Mouse (Mus musculus): ENCODE measurements around the gene Actr6.

Actr6 gene

DNA sequence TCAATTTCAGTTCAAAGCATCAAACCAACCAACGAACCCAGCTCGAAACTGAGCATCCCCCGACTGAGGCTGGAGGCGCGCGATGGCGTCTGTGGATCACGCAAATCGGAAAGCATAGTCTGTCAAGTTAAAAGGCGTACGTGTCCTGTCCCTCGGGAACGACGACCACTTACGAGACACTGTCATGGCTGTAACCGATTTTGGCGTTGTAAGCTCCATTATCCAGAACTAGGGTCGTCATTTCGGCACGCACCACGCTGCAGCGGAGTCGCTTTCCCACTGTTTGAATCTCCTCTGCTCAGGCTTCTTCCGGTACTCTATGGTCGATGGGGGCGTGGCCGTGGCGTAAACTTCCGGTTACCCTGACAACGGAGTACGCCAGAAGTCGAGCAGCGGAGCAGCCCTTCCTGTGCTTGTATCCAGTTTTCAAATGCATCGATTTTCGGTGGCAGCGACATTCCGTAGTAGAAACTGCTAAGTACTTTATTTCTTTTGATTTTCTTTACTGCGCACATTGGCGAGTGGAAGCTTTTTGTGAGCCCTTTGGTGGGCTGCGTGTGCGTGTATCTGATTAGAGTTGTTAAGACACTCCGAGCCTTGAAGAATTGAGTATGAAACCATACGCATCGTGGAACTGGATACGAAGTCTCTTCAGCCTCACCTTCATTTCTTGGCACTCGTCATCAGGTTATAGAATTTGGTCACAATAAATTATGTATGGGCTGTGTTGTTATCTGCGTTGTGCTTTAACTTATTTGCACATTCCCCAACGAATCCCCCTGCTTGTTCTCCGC, at the start of gene Actr6:
TSS of gene Actr6 (minus strand) at position 295 of the 794 bp plus-strand sequence.
- peak; percentile 55 for DNase-seq (ENCODE audit: extremely low read depth, low read depth, low spot score)

- DNase-seq (ENCODE audit: extremely low read depth, low read depth, low spot score), result no peak
Measured at GRCm38 (mm10) chr10:89776029-89776428, 43.9 kb upstream of the Actr6 start.

GRCm38 (mm10) chr10:89771894-89772293, 39.8 kb upstream of the Actr6 start:
- no peak for DNase-seq (ENCODE audit: extremely low read depth, low read depth, low spot score)

GRCm38 (mm10) chr10:89769096-89769495, 37.0 kb upstream of the Actr6 start:
- no peak for DNase-seq (ENCODE audit: extremely low read depth, low read depth, low spot score)

DNA sequence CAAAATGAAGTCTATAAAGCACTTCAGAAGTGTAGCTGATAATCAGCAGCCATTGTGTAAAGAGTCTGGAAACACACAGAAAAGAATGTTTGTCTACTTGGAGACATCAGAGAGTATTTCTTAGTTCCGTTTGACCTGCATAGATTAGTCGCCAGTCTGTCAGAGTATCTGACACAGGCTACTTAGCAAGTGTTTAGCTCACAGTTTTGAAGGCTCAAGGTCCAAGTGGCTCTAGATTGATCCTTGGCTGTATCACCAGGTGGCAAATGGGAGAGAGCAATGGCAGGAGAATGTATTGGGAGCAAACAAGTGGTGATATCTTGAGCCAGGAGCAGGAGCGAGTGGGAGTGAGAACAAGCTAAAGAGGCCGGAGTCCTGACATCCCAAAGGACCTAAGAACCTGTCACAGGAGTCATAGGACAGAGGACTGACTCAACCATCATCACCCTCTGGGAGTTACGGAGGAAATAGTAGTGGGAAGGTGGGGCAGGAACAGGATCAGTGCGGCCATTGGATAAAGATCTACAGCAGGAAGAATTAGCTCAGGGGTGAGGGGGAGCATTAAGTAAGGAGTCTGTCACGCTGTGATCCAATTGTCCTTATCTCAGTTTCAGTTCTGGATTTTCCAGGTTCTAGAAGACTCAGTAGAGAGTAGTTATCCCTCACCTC, 36.4 kb upstream of the Actr6 start:
- no peak for DNase-seq (ENCODE audit: extremely low read depth, low read depth, low spot score)

DNA sequence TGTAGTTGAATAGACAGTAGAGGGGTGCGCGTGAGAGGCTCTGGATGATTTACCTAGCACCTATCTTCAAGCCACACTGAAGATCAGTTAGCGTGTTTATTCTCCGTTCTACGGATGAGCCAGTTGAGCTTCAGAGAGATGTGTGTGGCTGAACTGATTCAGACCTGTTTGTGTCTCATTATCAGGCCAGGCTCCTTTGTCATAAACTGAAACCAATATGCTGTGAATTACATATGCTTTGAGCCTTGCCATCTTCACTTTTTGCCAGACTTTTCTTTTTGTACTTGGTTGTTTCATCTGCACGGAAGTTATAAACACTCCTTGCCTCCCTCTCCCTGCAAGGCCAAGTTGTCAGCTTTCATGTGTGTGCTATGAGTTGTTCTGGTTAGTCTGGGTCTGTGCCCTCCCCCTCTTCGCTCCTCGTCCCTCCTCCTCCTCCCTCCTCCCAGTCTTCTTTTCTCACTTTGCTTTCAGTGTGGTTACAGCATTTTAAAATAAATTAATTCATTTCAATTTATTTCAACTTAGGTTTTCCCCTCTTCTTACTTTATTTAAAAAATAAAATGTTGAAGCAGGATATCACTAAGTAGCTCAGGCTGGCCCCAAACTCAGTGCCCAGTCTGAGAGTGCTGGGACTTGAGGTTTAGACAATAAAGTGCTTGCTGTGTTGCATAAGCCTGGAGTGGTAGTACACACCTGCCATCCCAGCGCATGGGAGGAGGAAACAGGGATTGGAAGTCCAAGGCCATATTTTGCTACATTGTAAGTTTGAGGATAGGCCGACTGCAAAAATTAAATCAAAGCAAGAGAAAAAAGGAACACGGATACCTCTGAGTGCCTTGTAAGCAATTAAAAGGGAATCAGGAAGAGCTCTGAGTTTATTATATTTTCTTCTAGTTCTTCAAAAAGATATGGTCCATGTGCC, 34.0 kb upstream of the Actr6 start:
- DNase-seq (ENCODE audit: extremely low read depth, low read depth, low spot score), result no peak

- DNase-seq (ENCODE audit: extremely low read depth, low read depth, low spot score), result no peak
Measured at GRCm38 (mm10) chr10:89764457-89765121, 32.5 kb upstream of the Actr6 start.

GRCm38 (mm10) chr10:89760772-89761171, 28.7 kb upstream of the Actr6 start:
- DNase-seq (ENCODE audit: extremely low read depth, low read depth, low spot score), result no peak

DNA sequence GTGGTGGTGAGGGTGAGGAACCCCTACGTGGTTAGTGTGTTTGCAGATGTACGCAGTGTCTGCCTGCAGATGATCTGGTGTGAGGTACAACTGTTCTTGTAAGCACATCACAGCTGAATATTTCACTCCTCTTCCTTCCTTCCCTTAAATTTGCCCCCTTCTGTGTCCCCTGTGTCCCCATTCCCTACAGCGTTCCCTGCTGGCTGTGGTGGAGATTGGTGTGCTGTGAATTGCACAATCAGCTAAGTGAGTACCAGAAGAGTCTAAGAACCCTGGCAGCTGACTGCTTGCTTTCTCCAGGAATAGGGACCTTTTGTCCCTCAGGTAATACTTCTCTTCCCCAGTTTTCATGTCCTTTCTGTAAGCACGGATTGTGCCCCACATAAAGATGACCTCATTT, 23.1 kb upstream of the Actr6 start:
- no peak for DNase-seq (ENCODE audit: extremely low read depth, low read depth, low spot score)

GRCm38 (mm10) chr10:89751069-89751468, 19.0 kb upstream of the Actr6 start:
- DNase-seq (ENCODE audit: extremely low read depth, low read depth, low spot score), result no peak

- DNase-seq (ENCODE audit: extremely low read depth, low read depth, low spot score), result no peak
Measured at GRCm38 (mm10) chr10:89748619-89749018, 16.5 kb upstream of the Actr6 start.

DNA sequence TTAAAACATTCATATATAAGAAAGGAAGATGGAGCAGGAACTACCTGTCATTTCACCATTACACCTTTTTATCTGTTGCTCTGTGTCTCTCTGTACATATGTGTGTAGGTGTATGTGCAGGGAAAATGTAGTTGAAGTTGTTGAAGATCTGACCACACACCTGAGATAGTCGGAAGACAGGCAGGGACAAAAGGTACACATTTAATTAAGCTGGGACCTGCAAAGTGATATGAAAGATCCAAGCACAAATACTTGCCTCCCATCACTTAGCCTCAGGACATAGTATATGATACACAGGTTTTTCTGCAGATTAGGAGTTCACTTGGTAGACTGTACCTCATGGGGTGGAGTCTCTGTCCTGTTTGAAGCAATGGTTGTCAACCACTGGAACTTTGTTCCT, 15.8 kb upstream of the Actr6 start:
- DNase-seq (ENCODE audit: extremely low read depth, low read depth, low spot score), result no peak

- DNase-seq (ENCODE audit: extremely low read depth, low read depth, low spot score), result no peak
Measured at GRCm38 (mm10) chr10:89747221-89747905, 15.3 kb upstream of the Actr6 start.

GRCm38 (mm10) chr10:89746581-89746980, 14.5 kb upstream of the Actr6 start:
- DNase-seq (ENCODE audit: extremely low read depth, low read depth, low spot score), result no peak

DNA sequence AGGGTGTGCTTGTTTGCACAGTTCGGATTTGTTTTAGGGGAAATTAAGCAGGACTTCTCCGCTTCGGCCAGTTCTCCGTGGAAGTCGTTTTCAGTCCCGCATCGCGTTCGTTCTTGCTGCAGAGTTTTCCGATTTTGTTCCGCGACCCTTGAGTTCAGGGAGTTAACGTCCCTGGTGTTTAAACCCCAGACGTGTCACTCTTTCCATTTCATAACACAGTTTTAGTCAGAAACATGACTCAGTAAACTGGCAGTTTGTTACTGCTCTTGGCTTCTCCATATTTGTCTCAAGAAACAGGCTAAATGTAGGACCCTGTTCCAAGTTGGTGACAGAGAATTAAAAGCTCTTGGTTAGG, 13.5 kb upstream of the Actr6 start:
- no peak for DNase-seq (ENCODE audit: extremely low read depth, low read depth, low spot score)

- no peak for DNase-seq (ENCODE audit: extremely low read depth, low read depth, low spot score)
Measured at GRCm38 (mm10) chr10:89744871-89745665, 13.0 kb upstream of the Actr6 start, which contains the start of gene Uhrf1bp1l. TSS of gene Uhrf1bp1l (plus strand) at chr10:89744991.

GRCm38 (mm10) chr10:89744341-89744740, 12.2 kb upstream of the Actr6 start:
- no peak for DNase-seq (ENCODE audit: extremely low read depth, low read depth, low spot score)

- no peak for DNase-seq (ENCODE audit: extremely low read depth, low read depth, low spot score)
Measured at GRCm38 (mm10) chr10:89743266-89743665, 11.2 kb upstream of the Actr6 start.

- no peak for DNase-seq (ENCODE audit: extremely low read depth, low read depth, low spot score)
Measured at GRCm38 (mm10) chr10:89740995-89741394, 8.9 kb upstream of the Actr6 start.
